Mouse (Mus musculus) C2C12 (cell line): ENCODE data around the gene Dot1l. TPM values are rescaled to one million over a fixed set of nuclear protein-coding genes. Genes with fewer than 3 reads are reported as not detected.

Experiments used
- H3K27me3 ChIP-seq: one replicate; pipeline ENCODE4 v1.6.1; 2011; ENCODE audit not compliant: control insufficient read depth, insufficient read depth, insufficient read length
- H3K36me3 ChIP-seq: one replicate; pipeline ENCODE4 v1.6.1; 2011; ENCODE audit not compliant: control insufficient read depth, insufficient read depth
- H3K4me3 ChIP-seq: one replicate; pipeline ENCODE4 v1.5.1; 2011; ENCODE audit warnings: mild to moderate bottlenecking, control low read depth; ENCODE audit not compliant: poor library complexity, insufficient read depth, severe bottlenecking
- H3K79me2 ChIP-seq: one replicate; pipeline ENCODE4 v1.6.1; 2011; ENCODE audit not compliant: control insufficient read depth, insufficient read depth
- H3K79me3 ChIP-seq: one replicate; pipeline ENCODE4 v1.6.1; 2011; ENCODE audit warnings: low read depth, control low read depth
- H3ac ChIP-seq: one replicate; pipeline ENCODE3; 2011; ENCODE audit warnings: low read depth; ENCODE audit not compliant: control insufficient read depth, insufficient read length
- CEBPB ChIP-seq: IDR thresholded peaks from one replicate; pipeline ENCODE4 v1.6.1; 2011; ENCODE audit warnings: low read depth, mild to moderate bottlenecking, control low read depth, moderate library complexity
- CTCF ChIP-seq: IDR thresholded peaks from one replicate; pipeline ENCODE4 v1.5.1; 2011; ENCODE audit not compliant: control insufficient read depth, insufficient read depth, insufficient read length
- FOSL1 ChIP-seq: IDR thresholded peaks from one replicate; pipeline ENCODE4 v1.8.0; 2011; ENCODE audit warnings: mild to moderate bottlenecking, low read length; ENCODE audit not compliant: poor library complexity, insufficient read depth, severe bottlenecking
- MAX ChIP-seq: IDR thresholded peaks from one replicate; pipeline ENCODE4 v1.6.1; 2011; ENCODE audit warnings: mild to moderate bottlenecking, control low read depth
- MYOD1 ChIP-seq: IDR thresholded peaks from one replicate; pipeline ENCODE4 v1.6.1; 2011; ENCODE audit warnings: low read depth; ENCODE audit not compliant: control insufficient read depth, insufficient read length
- MYOG ChIP-seq: IDR thresholded peaks from one replicate; pipeline ENCODE4 v1.6.1; 2011; ENCODE audit not compliant: control insufficient read depth, insufficient read length; ENCODE audit errors: extremely low read depth
- USF1 ChIP-seq: IDR thresholded peaks from one replicate; pipeline ENCODE4 v1.6.1; 2011; ENCODE audit warnings: low read depth, mild to moderate bottlenecking, control low read depth, moderate library complexity
- polyA plus RNA-seq: library from polyadenylated mRNA; unstranded; fragments of >200 nt; fragmentation: generic; extraction: Trizol; gene quantifications from one replicate; pipeline ENCODE4 v1.2.1, GENCODE M21; 2012; ENCODE audit warnings: missing spikeins

The Dot1l gene
- polyA plus RNA-seq, 1 experiment = 19.1 TPM

- Histone ChIP-seq H3ac (no peak overlapping the region), H3K79me3 (no peaks in the 10 kb centered on the region), H3K27me3 (no peaks in the 10 kb centered on the region), H3K4me3 (no peak overlapping the region), H3K79me2 (no peaks in the 10 kb centered on the region), H3K36me3 (no peaks in the 10 kb centered on the region)
- TF ChIP-seq MAX (no peak), CTCF (no peak), MYOD1 (no peak), USF1 (no peak), MYOG (no peak), CEBPB (no peak), FOSL1 (no peak)
These were observed 63.7 kb downstream of the Dot1l start for GRCm38 (mm10) chr10:80818599-80819281.

GRCm38 (mm10) chr10:80819406-80819805, 64.4 kb downstream of the Dot1l start:
- H3ac ChIP-seq = no peak overlapping the region
- no peaks in the 10 kb centered on the region for H3K79me2 ChIP-seq
- H3K4me3 ChIP-seq = no peak overlapping the region
- no peaks in the 10 kb centered on the region for H3K36me3 ChIP-seq
- no peaks in the 10 kb centered on the region for H3K27me3 ChIP-seq
- TF ChIP-seq CEBPB = no peak
- no peak for TF ChIP-seq MYOD1
- TF ChIP-seq CTCF = no peak
- TF ChIP-seq USF1 = no peak
- TF ChIP-seq FOSL1 = no peak
- TF ChIP-seq MAX = no peak
- no peak for TF ChIP-seq MYOG
- H3K79me3 ChIP-seq = no peaks in the 10 kb centered on the region

GRCm38 (mm10) chr10:80821991-80822390, 67.0 kb downstream of the Dot1l start:
- Histone ChIP-seq H3K36me3 (no peaks in the 10 kb centered on the region), H3ac (no peak overlapping the region), H3K4me3 (no peak overlapping the region), H3K79me2 (peaks cover 5% of the 10 kb centered on the region), H3K27me3 (no peaks in the 10 kb centered on the region), H3K79me3 (peaks cover under 1% of the 10 kb centered on the region)
- TF ChIP-seq CEBPB (no peak), MAX (peak; percentile 52), MYOG (no peak), MYOD1 (no peak), FOSL1 (no peak), USF1 (no peak), CTCF (peak; percentile 20)

GRCm38 (mm10) chr10:80822528-80822927, 67.5 kb downstream of the Dot1l start:
- no peak overlapping the region for H3ac ChIP-seq
- H3K79me3 ChIP-seq = peaks cover 6% of the 10 kb centered on the region
- no peak for TF ChIP-seq CEBPB
- TF ChIP-seq CTCF = no peak
- no peak for TF ChIP-seq MYOD1
- no peak for TF ChIP-seq MAX
- H3K36me3 ChIP-seq = no peaks in the 10 kb centered on the region
- H3K27me3 ChIP-seq = no peaks in the 10 kb centered on the region
- H3K4me3 ChIP-seq = no peak overlapping the region
- H3K79me2 ChIP-seq = peaks cover 11% of the 10 kb centered on the region

DNA sequence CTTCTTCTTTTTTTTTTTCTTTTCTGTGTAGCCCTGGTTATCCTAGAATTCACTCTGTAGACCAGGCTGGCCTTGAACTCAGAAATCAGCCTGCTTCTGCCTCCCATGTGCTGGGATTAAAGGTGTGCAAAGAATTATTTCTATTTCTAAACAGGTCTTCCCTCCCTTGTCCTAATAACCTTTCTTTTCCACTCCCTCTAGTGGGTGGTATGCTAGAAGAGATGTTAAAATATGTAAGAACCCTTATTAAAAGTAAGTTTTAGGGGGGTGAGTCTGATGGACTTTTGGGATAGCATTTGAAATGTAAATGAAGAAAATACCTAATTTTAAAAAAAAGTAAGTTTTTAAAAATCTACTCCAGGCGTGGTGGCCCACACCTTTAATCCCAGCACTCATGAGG, 68.3 kb downstream of the Dot1l start:
- H3K4me3 ChIP-seq = no peak overlapping the region
- peaks cover 1% of the 10 kb centered on the region for H3K36me3 ChIP-seq
- no peaks in the 10 kb centered on the region for H3K27me3 ChIP-seq
- H3ac ChIP-seq = no peak overlapping the region
- TF ChIP-seq MYOG (no peak), CTCF (no peak), MAX (no peak), FOSL1 (no peak), MYOD1 (no peak), CEBPB (no peak), USF1 (no peak)
- H3K79me2 ChIP-seq = peaks cover 18% of the 10 kb centered on the region
- H3K79me3 ChIP-seq = peaks cover 14% of the 10 kb centered on the region

- H3K4me3 ChIP-seq = no peak overlapping the region
- peaks cover 19% of the 10 kb centered on the region for H3K79me3 ChIP-seq
- peaks cover 26% of the 10 kb centered on the region for H3K79me2 ChIP-seq
- no peaks in the 10 kb centered on the region for H3K27me3 ChIP-seq
- peaks cover 7% of the 10 kb centered on the region for H3K36me3 ChIP-seq
- TF ChIP-seq CTCF = no peak
- no peak overlapping the region for H3ac ChIP-seq
These were observed 69.0 kb downstream of the Dot1l start for GRCm38 (mm10) chr10:80823847-80824643.
